Comparison of ENCODE assay signal across 1 mouse cellular context in the genomic region with DNA sequence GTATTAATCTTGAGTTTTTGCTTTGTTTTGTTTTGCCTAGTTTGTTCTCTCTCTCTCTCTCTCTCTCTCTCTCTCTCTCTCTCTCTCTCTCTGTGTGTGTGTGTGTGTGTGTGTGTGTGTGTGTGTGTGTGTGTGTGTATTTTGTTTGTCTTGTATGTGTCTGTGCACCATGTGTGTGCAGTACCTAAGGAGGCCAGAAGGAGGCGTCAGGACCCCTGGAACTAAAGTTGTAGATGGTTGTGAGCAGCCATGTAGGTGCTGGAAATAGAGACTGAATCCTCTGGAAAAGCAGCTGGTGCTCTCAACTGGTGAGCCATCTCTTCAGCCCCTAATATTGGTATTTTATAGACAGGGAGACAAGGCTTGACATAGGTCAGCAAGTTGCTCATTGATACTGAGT.
TF ChIP-seq lines count a peak whose summit lies in the region.

No protein-coding gene starts in this region.

TF ChIP-seq in MEL, 35 proteins besides CTCF, POLR2A, EP300 and RAD21 (continued from another document):
- TF ChIP-seq UBTF (IDR thresholded peaks at IDR 0.05; ENCODE audit: borderline replicate concordance, insufficient read depth, low read depth, low read length) (no peak), TAL1 (IDR thresholded peaks at IDR 0.05; ENCODE audit: low read length) (no peak), E2F4 (IDR thresholded peaks at IDR 0.05; ENCODE audit: borderline replicate concordance, low read depth, low read length) (no peak), ZNF384 (IDR thresholded peaks at IDR 0.05; ENCODE audit: low read depth, low read length) (no peak), NELFE (IDR thresholded peaks at IDR 0.05; ENCODE audit: low read depth, low read length) (no peak), ZC3H11A (IDR thresholded peaks at IDR 0.05; ENCODE audit: low read depth, low read length) (no peak), CHD2 (IDR thresholded peaks at IDR 0.05; ENCODE audit: low read length) (no peak)
